Mouse (Mus musculus) heart, embryonic 11.5 days (tissue): ENCODE data around the gene Kcnq1. TPM values are rescaled to one million over a fixed set of nuclear protein-coding genes. Genes with fewer than 3 reads are reported as not detected.

ENCODE experiments used
- ATAC-seq: fragments of 200-750 bp; cut with Nextera tagmentation; replicated peaks from 2 replicates; pipeline ENCODE4 v1.8.0; 2017; ENCODE audit warnings: moderate library complexity; ENCODE audit not compliant: insufficient number of reproducible peaks, low FRiP score, low TSS enrichment
- H3K27ac ChIP-seq: fragments of 300-500 bp; sonication (generic); 2 replicates; pipeline ENCODE4 v1.5.1; 2014; ENCODE audit warnings: mild to moderate bottlenecking, low read depth, low read length
- H3K27me3 ChIP-seq: fragments of 300-500 bp; sonication (generic); 2 replicates; pipeline ENCODE4 v1.6.1; 2014; ENCODE audit warnings: mild to moderate bottlenecking, low read length, mixed read lengths; ENCODE audit not compliant: control insufficient read depth, insufficient read depth
- H3K36me3 ChIP-seq: fragments of 300-500 bp; sonication (generic); 2 replicates; pipeline ENCODE4 v1.6.1; 2014; ENCODE audit warnings: mild to moderate bottlenecking, low read length, moderate library complexity, mixed read lengths; ENCODE audit not compliant: control insufficient read depth, insufficient read depth
- H3K4me1 ChIP-seq: fragments of 300-500 bp; sonication (generic); 2 replicates; pipeline ENCODE4 v1.6.1; 2014; ENCODE audit warnings: low read length; ENCODE audit not compliant: control insufficient read depth, insufficient read depth
- H3K4me2 ChIP-seq: fragments of 300-500 bp; sonication (generic); 2 replicates; pipeline ENCODE4 v1.6.1; 2014; ENCODE audit warnings: mild to moderate bottlenecking, moderate library complexity
- H3K4me3 ChIP-seq: fragments of 300-500 bp; sonication (generic); 2 replicates; pipeline ENCODE4 v1.5.1; 2014; ENCODE audit warnings: low read depth, low read length
- H3K9ac ChIP-seq: fragments of 300-500 bp; sonication (generic); 2 replicates; pipeline ENCODE4 v1.6.1; 2014; ENCODE audit warnings: mild to moderate bottlenecking, low read depth, low read length, moderate library complexity
- H3K9me3 ChIP-seq: fragments of 300-500 bp; sonication (generic); replicated peaks from 2 replicates; pipeline ENCODE4 v1.6.1; 2016; ENCODE audit warnings: low read length; ENCODE audit not compliant: control insufficient read depth
- WGBS: fragments of 180-500 bp; shearing (Covaris S2); extraction: QIAGEN DNeasy Blood & Tissue Kit; methylation state at CpG from one replicate; pipeline ENCODE4 v1.1.7; 2014; ENCODE audit not compliant: insufficient replicate concordance; 5-methylcytosine and 5-hydroxymethylcytosine counted together
- polyA plus RNA-seq: library from polyadenylated mRNA; unstranded; fragments of >200 nt; fragmentation: Nextera tagmentation; extraction: Ambion mirVana; gene quantifications from 2 replicates; pipeline ENCODE4 v1.2.1, GENCODE M21; 2014

The Kcnq1 gene
- polyA plus RNA-seq, 1 experiment from 2014 or later, result 9.2 TPM

DNA sequence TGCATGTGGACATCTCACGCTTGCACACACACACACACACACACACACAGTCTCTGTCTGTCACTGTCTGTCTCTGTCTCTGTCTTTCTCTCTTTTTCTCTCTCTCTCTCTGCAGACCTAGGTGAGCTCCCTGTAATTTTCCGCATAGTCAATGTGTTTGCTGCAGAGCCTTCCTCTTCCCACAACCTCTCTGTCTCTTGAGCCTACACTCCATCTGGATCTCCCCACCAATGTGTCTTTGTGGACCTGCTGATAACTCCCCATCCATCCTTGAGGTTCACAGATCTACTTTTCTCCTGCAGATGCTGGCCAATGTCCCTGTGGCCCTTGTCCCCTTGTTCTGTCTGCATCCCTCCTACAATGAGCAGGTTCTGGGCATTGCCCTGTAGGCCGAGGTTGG, 194.5 kb downstream of the Kcnq1 start:
- Histone ChIP-seq H3K9ac (no peak overlapping the region), H3K27ac (peak overlapping the region; percentile 6; the same call in 1 of the 2 replicates), H3K36me3 (no peaks in the 10 kb centered on the region), H3K4me3 (no peak overlapping the region), H3K4me1 (peaks cover 34% of the 10 kb centered on the region), H3K4me2 (no peak overlapping the region), H3K9me3 (no peaks in the 10 kb centered on the region; the same call in 1 of the 2 replicates), H3K27me3 (no peaks in the 10 kb centered on the region)
- 79% methylated on average over 3 of the region's 3 CpGs for WGBS
- ATAC-seq, result no peak

DNA sequence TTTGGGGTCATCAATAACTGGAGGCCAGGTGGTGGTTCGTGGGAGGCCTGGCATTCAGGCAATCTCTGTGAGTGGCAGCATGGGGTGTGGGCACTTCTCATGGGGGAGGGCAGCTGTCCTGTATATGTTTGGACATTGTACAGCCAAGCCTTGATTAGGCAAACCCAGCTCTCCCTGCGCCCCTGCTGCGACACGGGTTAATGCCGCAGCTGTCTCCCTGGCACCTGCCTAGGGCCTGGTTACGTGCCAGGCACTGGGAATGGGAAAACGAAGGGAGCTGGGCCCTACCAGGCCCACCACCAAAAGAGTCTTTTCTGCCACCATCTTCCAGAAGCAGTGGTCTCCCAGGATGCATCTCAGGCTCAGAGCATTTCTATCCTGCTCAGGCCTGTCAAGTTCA, 196.0 kb downstream of the Kcnq1 start:
- H3K9ac ChIP-seq, result 0 out of 2 replicates have a peak overlapping the region, but pooled peaks have one; percentile 34
- no peaks in the 10 kb centered on the region for H3K36me3 ChIP-seq
- peak overlapping the region; percentile 78 for H3K27ac ChIP-seq
- no peaks in the 10 kb centered on the region for H3K9me3 ChIP-seq
- peaks cover 38% of the 10 kb centered on the region for H3K4me1 ChIP-seq
- H3K4me2 ChIP-seq, result no peak overlapping the region
- no peaks in the 10 kb centered on the region for H3K27me3 ChIP-seq
- H3K4me3 ChIP-seq, result no peak overlapping the region
- 73% methylated on average over 7 of the region's 7 CpGs for WGBS
- no peak for ATAC-seq

DNA sequence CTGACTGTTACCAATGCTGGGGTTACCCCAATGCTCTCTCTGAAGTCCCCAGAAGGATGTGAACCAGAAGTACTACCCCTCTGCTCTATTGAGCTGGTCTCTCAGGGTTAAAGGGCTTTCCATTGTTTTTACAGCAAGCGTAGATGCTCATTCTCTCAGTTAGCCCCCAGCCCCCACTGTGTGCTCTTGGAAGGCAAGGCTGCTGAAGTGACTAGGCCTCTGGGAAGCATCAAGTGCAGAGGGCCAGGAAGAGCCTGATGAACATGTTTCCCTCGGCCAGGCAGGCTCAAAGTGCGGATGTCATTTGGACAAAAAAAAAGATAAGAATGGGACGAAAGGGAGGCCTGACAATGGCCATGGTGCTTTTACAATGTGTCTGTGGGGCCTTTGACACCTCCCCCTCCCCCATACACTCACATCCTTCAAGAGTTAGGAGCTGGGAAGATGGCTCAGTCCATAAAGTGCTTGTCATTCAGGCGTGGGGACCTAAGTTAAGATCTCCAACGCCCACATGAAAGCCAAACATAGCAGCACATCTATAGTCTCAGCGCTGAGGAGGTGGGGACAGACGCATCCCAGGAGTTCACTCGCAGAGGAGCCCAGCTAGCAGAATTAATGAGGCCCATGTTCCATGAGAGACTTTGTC, 196.6 kb downstream of the Kcnq1 start:
- no peak overlapping the region for H3K9ac ChIP-seq
- ATAC-seq, result peak; percentile 61; the same call in 1 of the 2 replicates
- H3K36me3 ChIP-seq, result no peaks in the 10 kb centered on the region
- peak overlapping the region; percentile 78 for H3K27ac ChIP-seq
- no peak overlapping the region for H3K4me3 ChIP-seq
- no peaks in the 10 kb centered on the region for H3K9me3 ChIP-seq
- H3K4me1 ChIP-seq, result peaks cover 38% of the 10 kb centered on the region
- no peak overlapping the region for H3K4me2 ChIP-seq
- WGBS, result 18% methylated on average over 9 of the region's 9 CpGs
- no peaks in the 10 kb centered on the region for H3K27me3 ChIP-seq

DNA sequence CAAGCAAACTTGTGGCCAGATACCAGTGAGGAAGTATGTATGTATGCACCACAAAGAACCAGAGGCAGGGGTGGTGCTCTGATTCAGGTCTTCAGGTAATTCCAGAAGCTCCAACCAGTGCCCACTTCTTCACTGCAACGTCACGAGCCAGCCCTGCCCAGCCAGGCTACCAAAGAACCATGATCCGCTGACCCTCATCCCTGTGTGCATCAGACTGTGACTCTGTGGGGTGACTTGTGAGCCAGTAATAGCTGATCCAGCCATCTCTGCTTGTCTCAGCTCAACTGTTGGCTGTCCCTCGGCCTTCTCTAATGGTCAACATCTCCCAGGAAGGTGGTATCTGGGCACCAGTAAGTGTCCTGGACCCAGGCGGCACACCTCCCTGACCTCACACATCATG, 197.4 kb downstream of the Kcnq1 start:
- H3K4me3 ChIP-seq, result no peak overlapping the region
- no peak for ATAC-seq
- H3K36me3 ChIP-seq, result no peaks in the 10 kb centered on the region
- no peak overlapping the region for H3K4me2 ChIP-seq
- no peaks in the 10 kb centered on the region for H3K9me3 ChIP-seq
- peak overlapping the region; percentile 78; the same call in 1 of the 2 replicates for H3K27ac ChIP-seq
- H3K27me3 ChIP-seq, result no peaks in the 10 kb centered on the region
- WGBS, result 77% methylated on average over 5 of the region's 5 CpGs
- peaks cover 38% of the 10 kb centered on the region for H3K4me1 ChIP-seq
- no peak overlapping the region for H3K9ac ChIP-seq

DNA sequence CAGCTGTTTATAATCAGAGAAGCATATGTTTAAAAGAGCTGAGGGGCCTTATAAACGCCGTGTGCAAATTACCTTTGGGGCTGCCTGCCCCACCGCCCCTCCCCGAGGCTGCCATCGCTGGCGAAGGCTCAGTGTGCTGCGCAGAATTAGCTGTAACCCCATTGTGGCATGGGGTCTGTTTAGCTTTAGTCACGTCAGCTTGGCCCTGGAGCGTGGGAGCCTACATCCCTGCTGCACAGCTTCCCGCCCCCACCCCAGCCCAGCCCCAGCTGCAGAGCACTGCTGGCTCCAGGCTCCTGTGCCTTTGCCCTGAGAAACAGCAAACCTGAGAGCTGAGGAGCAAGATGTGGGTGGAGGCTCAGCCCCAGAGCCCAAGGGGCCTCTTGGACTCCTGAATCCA, 199.6 kb downstream of the Kcnq1 start:
- Histone ChIP-seq H3K9ac (no peak overlapping the region), H3K4me3 (no peak overlapping the region), H3K36me3 (no peaks in the 10 kb centered on the region), H3K27ac (no peak overlapping the region; the same call in 1 of the 2 replicates), H3K4me2 (no peak overlapping the region), H3K27me3 (no peaks in the 10 kb centered on the region), H3K9me3 (no peaks in the 10 kb centered on the region), H3K4me1 (peaks cover 40% of the 10 kb centered on the region)
- WGBS, result 42% methylated on average over 10 of the region's 10 CpGs
- ATAC-seq, result no peak

DNA sequence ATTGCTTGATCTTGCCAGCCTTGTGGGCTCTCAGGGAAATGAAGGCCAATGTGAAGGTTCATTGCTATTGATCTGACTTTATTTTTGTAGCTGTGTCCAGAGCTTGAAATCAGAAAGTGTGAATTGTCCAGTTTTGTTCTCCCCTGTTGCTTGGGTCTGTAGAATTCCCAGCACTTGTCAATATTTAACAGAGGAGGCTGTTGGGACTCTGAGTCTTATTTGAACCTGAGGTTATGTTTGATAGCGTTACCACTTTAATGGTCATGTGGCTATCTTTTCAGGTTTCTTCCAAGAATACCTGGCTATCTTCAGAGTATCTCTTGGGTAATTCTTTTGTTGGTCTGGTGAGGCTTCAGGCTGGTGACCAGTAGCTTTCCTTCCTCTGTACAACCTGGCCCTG, 201.8 kb downstream of the Kcnq1 start:
- H3K9ac ChIP-seq, result no peak overlapping the region
- H3K9me3 ChIP-seq, result no peaks in the 10 kb centered on the region
- H3K4me1 ChIP-seq, result peaks cover 30% of the 10 kb centered on the region
- H3K36me3 ChIP-seq, result no peaks in the 10 kb centered on the region
- 78% methylated on average over 1 of the region's 1 CpGs for WGBS
- H3K4me3 ChIP-seq, result no peak overlapping the region
- H3K27me3 ChIP-seq, result no peaks in the 10 kb centered on the region
- H3K4me2 ChIP-seq, result no peak overlapping the region
- ATAC-seq, result no peak
- no peak overlapping the region for H3K27ac ChIP-seq

DNA sequence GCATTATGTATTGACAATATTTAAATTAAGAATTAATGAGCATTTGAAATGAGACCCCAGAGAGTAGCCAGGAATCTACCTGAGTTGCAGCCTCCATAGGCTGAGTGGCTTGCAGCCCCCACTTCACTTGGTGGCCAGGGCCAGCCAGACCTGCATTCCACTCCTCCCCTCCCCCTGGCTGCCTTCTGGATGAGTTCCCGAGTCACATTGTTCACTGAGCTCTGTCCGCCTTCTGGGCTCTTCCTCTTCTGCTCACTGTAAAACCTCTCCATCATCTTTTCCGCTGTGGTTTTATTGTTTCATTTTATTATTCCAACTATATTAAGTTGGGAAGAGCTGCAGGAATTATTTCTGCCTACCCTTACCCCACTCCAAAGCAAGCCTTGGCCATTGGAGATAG, 204.1 kb downstream of the Kcnq1 start:
- H3K27me3 ChIP-seq, result no peaks in the 10 kb centered on the region
- no peak overlapping the region; the same call in 1 of the 2 replicates for H3K27ac ChIP-seq
- peaks cover 44% of the 10 kb centered on the region for H3K4me1 ChIP-seq
- ATAC-seq, result no peak; the same call in 1 of the 2 replicates
- 38% methylated on average over 3 of the region's 3 CpGs for WGBS
- H3K9ac ChIP-seq, result no peak overlapping the region
- no peaks in the 10 kb centered on the region for H3K36me3 ChIP-seq
- H3K9me3 ChIP-seq, result no peaks in the 10 kb centered on the region
- H3K4me3 ChIP-seq, result no peak overlapping the region
- H3K4me2 ChIP-seq, result no peak overlapping the region

DNA sequence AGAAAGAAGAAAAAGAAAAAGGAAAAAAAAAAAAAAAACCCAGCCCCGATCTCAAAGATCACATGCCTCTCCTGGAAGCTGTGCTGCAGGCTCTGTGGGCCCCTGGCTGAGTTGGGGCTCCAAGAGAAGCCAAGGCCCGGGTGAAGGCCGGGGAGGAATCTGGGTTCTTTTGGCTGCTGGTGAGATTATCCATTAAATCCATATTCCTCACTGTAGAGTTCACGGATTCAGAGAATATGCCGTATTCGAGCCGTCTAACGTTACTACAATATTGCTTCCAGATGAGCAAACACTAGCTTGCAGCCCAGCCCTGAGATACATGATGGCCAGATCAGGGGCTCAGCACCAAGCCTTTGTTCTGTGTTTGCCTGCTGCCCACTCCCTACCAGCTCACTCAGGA, 204.7 kb downstream of the Kcnq1 start:
- Histone ChIP-seq H3K9me3 (no peaks in the 10 kb centered on the region), H3K27ac (no peak overlapping the region), H3K27me3 (no peaks in the 10 kb centered on the region), H3K4me3 (no peak overlapping the region), H3K4me1 (peaks cover 39% of the 10 kb centered on the region), H3K4me2 (no peak overlapping the region), H3K9ac (no peak overlapping the region), H3K36me3 (no peaks in the 10 kb centered on the region)
- no peak for ATAC-seq
- WGBS, result 74% methylated on average over 8 of the region's 8 CpGs

DNA sequence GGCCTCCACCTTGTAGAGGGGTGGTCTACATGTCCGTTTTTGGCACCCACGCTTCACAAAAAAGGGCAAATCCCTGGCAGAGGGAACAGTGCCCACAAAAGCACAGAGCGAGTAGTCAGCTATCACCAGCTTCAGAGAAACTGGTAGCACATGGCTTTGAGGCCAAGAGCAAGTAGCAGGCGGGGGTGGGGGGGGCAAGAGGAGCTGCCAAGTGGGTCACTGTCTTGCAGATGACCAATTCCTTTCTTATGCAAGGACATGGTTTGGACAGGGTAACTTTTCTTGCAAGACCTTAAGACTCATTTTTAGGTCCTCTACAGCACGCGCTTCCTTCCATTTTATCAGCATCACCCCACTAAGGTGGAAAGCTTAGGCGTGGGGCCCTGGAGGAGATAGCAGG, 205.3 kb downstream of the Kcnq1 start:
- ATAC-seq, result no peak
- no peak overlapping the region for H3K4me3 ChIP-seq
- H3K4me1 ChIP-seq, result peaks cover 37% of the 10 kb centered on the region
- no peaks in the 10 kb centered on the region for H3K9me3 ChIP-seq
- H3K4me2 ChIP-seq, result no peak overlapping the region
- H3K9ac ChIP-seq, result no peak overlapping the region
- H3K27me3 ChIP-seq, result no peaks in the 10 kb centered on the region
- H3K27ac ChIP-seq, result no peak overlapping the region
- 75% methylated on average over 7 of the region's 7 CpGs for WGBS
- H3K36me3 ChIP-seq, result no peaks in the 10 kb centered on the region
